Mouse (Mus musculus): ENCODE results near the gene Elfn2.

GRCm38 (mm10) chr15:78758132-78758531, 39.6 kb upstream of the Elfn2 start:
- TF ChIP-seq CTCF (IDR thresholded peaks at IDR 0.05; ENCODE audit: borderline replicate concordance, control insufficient read depth, extremely low read depth, insufficient read depth, low read length, poor library complexity), result no peak
- TF ChIP-seq POLR2A (IDR thresholded peaks at IDR 0.05; ENCODE audit: control insufficient read depth, extremely low read depth, insufficient read depth, low read length, poor library complexity), result no peak

All from thymus, adult 2 months (tissue).